Mouse (Mus musculus): ENCODE results near the gene L1td1. TPM values are rescaled to one million over a fixed set of nuclear protein-coding genes. Genes with fewer than 3 reads are reported as not detected.
"Not testable (repeated sequence)": the region's sequence is repeated elsewhere in the genome, so short reads cannot be mapped to it uniquely, and the experiment has no call there.

L1td1 gene
- polyA plus RNA-seq, 1 experiment: 0.03 TPM

DNA sequence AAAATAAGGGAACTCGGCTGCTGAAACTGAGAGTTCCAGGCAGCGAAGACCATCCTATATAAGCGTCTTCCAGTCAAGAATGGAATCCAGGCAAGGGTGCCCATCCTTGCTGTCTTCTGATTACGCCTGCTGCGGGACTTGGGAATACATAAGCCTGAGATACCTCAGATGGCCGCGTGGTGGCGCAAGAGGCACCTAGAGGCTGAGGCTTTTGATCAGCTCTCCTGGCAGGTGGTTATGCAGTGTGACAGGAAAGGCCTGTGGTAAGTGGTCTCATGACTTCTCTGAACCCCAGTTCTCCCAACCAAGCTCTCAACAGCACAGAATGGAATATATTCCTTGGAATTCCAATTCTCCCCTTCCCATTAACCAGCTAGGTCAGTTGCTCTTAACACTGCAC lies 4.1 kb upstream of the L1td1 start:
- WGBS: 15% methylated on average over 8 of the region's 8 CpGs
- TF ChIP-seq POLR2A (IDR thresholded peaks at IDR 0.05; ENCODE audit: borderline replicate concordance, insufficient read depth, low read length) (0 out of 2 replicates have a peak, but pooled peaks have one; percentile 3), CTCF (IDR thresholded peaks at IDR 0.05; ENCODE audit: borderline replicate concordance, insufficient read depth, low read depth, low read length) (peak; percentile 89)
- Histone ChIP-seq H3K4me3 (replicated peaks; ENCODE audit: insufficient read depth, low read depth, low read length) (no peak overlapping the region), H3K27ac (ENCODE audit: insufficient read depth, low read length) (no peak overlapping the region), H3K27me3 (ENCODE audit: control insufficient read depth, insufficient read depth, low read length) (no peaks in the 10 kb centered on the region), H3K4me1 (ENCODE audit: control insufficient read depth, insufficient read depth, low read length) (no peaks in the 10 kb centered on the region)
- peak; percentile 58 to 70 for DNase-seq

GRCm38 (mm10) chr4:98724682-98725081 lies 1.9 kb upstream of the L1td1 start:
- H3K27ac ChIP-seq (ENCODE audit: insufficient read depth, low read length); H3K4me3 ChIP-seq (replicated peaks; ENCODE audit: insufficient read depth, low read depth, low read length); H3K4me1 ChIP-seq (ENCODE audit: control insufficient read depth, insufficient read depth, low read length); DNase-seq; H3K27me3 ChIP-seq (ENCODE audit: control insufficient read depth, insufficient read depth, low read length): not testable (repeated sequence)
- WGBS: 82% methylated on average over 1 of the region's 1 CpGs

- 38% methylated on average over 4 of the region's 4 CpGs for WGBS
- Histone ChIP-seq H3K27me3 (ENCODE audit: control insufficient read depth, insufficient read depth, low read length) (no peaks in the 10 kb centered on the region), H3K4me3 (replicated peaks; ENCODE audit: insufficient read depth, low read depth, low read length) (no peak overlapping the region), H3K4me1 (ENCODE audit: control insufficient read depth, insufficient read depth, low read length) (no peaks in the 10 kb centered on the region), H3K27ac (ENCODE audit: insufficient read depth, low read length) (no peak overlapping the region)
- no peak for DNase-seq
- TF ChIP-seq POLR2A (IDR thresholded peaks at IDR 0.05; ENCODE audit: borderline replicate concordance, insufficient read depth, low read length): no peak
- TF ChIP-seq CTCF (IDR thresholded peaks at IDR 0.05; ENCODE audit: borderline replicate concordance, insufficient read depth, low read depth, low read length): peak; percentile 20; the same call in 1 of the 2 replicates
Observed at GRCm38 (mm10) chr4:98725439-98725838, 1.1 kb upstream of the L1td1 start.

DNA sequence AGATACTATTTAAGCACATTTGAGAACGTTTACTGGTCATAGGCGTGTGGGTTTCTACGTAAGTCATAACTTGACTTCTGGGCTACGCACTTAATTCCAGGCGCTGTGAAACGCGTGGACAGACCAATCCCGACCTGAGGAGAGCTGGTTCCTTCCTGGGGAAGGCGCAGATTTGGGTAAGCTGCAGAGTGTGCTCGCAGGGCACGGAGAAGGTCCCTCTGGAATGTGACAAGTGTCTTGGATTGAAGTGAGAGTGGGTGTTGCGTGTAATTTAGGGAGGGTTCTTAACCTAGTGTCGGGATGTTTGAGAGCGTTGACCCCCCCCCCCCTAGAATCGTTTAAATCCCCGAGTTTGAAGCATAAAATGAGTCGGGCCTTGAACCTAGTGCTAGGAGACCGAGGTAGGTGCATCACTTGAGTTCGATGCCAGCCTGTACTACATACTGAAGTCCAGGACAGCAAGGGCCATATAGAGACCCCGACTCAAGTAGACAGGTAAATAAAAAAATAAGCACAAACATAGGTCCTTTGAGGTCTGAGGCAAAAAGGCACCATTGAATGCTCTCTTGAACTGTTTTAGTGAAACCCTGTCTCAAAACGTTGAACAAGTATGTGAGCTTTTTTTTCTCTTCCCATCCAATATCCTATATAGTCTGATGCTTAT lies 893 bp downstream of the L1td1 start:
- H3K4me3 ChIP-seq (replicated peaks; ENCODE audit: insufficient read depth, low read depth, low read length): no peak overlapping the region
- WGBS: 15% methylated on average over 21 of the region's 21 CpGs
- H3K27me3 ChIP-seq (ENCODE audit: control insufficient read depth, insufficient read depth, low read length): no peaks in the 10 kb centered on the region
- TF ChIP-seq POLR2A (IDR thresholded peaks at IDR 0.05; ENCODE audit: borderline replicate concordance, insufficient read depth, low read length): no peak
- no peak for TF ChIP-seq CTCF (IDR thresholded peaks at IDR 0.05; ENCODE audit: borderline replicate concordance, insufficient read depth, low read depth, low read length)
- H3K4me1 ChIP-seq (ENCODE audit: control insufficient read depth, insufficient read depth, low read length): no peaks in the 10 kb centered on the region
- DNase-seq: no peak
- no peak overlapping the region for H3K27ac ChIP-seq (ENCODE audit: insufficient read depth, low read length)

DNA sequence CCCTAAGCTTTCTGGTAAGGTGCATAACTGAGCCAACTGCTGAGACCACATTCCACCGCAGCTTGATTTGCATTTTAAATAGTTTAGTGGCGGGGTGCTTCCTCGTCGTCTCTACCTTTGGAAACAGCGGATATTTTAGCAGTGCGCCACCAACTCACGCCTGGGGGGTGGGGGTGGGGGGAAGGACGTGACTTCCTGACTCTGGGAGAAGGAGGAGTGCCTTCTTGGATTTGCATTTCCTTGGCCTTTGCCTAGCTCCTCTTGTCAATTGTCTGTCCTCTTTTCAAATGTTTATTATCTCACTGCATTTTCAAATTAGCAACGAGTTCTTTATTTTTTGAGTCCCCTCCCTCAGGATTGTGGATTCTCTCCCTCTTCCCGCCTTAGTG lies 1.4 kb downstream of the L1td1 start:
- Histone ChIP-seq H3K27me3 (ENCODE audit: control insufficient read depth, insufficient read depth, low read length) (no peaks in the 10 kb centered on the region), H3K4me1 (ENCODE audit: control insufficient read depth, insufficient read depth, low read length) (no peaks in the 10 kb centered on the region), H3K4me3 (replicated peaks; ENCODE audit: insufficient read depth, low read depth, low read length) (no peak overlapping the region), H3K27ac (ENCODE audit: insufficient read depth, low read length) (no peak overlapping the region)
- DNase-seq: no peak
- WGBS: 17% methylated on average over 10 of the region's 10 CpGs
- TF ChIP-seq CTCF (IDR thresholded peaks at IDR 0.05; ENCODE audit: borderline replicate concordance, insufficient read depth, low read depth, low read length): no peak
- no peak for TF ChIP-seq POLR2A (IDR thresholded peaks at IDR 0.05; ENCODE audit: borderline replicate concordance, insufficient read depth, low read length)

DNA sequence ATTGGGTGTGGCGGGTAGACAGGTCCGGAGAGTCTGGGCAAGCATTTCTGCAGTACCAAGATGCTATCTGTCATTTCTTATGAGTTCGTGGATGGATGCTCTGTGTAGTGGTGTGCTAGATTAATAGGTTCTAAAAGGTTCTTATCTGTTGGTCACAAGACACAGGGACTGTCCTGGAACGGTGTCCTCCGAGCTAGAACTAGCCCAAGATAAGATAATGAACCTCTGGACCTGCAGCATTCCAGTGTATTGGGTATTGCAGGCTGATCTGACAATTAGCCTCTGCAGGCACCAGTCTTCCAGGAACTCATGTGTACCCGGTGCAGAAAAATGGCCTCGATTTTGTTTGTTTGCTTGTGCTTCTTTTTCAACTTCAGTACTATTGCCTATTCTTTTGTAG lies 2.2 kb downstream of the L1td1 start:
- DNase-seq: no peak
- TF ChIP-seq CTCF (IDR thresholded peaks at IDR 0.05; ENCODE audit: borderline replicate concordance, insufficient read depth, low read depth, low read length): no peak
- TF ChIP-seq POLR2A (IDR thresholded peaks at IDR 0.05; ENCODE audit: borderline replicate concordance, insufficient read depth, low read length): no peak
- Histone ChIP-seq H3K4me3 (replicated peaks; ENCODE audit: insufficient read depth, low read depth, low read length) (no peak overlapping the region), H3K4me1 (ENCODE audit: control insufficient read depth, insufficient read depth, low read length) (no peaks in the 10 kb centered on the region), H3K27ac (ENCODE audit: insufficient read depth, low read length) (no peak overlapping the region), H3K27me3 (ENCODE audit: control insufficient read depth, insufficient read depth, low read length) (no peaks in the 10 kb centered on the region)
- WGBS: 78% methylated on average over 7 of the region's 7 CpGs

- WGBS: 89% methylated on average over 16 of the region's 16 CpGs
- Histone ChIP-seq H3K4me3 (replicated peaks; ENCODE audit: insufficient read depth, low read depth, low read length) (no peak overlapping the region), H3K4me1 (ENCODE audit: control insufficient read depth, insufficient read depth, low read length) (no peaks in the 10 kb centered on the region), H3K27me3 (ENCODE audit: control insufficient read depth, insufficient read depth, low read length) (no peaks in the 10 kb centered on the region), H3K27ac (ENCODE audit: insufficient read depth, low read length) (no peak overlapping the region)
- DNase-seq: no peak
- no peak for TF ChIP-seq CTCF (IDR thresholded peaks at IDR 0.05; ENCODE audit: borderline replicate concordance, insufficient read depth, low read depth, low read length)
- no peak for TF ChIP-seq POLR2A (IDR thresholded peaks at IDR 0.05; ENCODE audit: borderline replicate concordance, insufficient read depth, low read length)
Observed at GRCm38 (mm10) chr4:98733660-98734059, 7.1 kb downstream of the L1td1 start.

DNA sequence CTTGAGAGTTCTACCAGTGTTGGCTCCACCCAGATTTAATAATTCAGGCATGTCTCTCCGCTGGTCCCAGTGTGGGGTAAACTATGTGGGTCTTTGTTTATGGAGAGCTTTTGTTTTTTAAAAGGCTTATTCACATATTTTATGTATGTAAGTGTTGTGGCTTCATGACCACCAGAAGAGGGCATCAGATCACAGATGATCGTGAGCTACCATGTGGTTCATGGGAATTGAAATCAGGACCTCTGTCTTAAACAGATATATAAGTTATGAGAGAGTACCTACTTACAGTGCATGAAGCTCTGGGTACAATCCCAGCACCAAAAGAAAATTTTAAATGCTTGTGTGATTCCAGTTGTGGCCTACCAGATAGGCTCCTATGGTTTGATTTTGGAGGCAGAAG lies 13.2 kb downstream of the L1td1 start:
- H3K4me1 ChIP-seq (ENCODE audit: control insufficient read depth, insufficient read depth, low read length): no peaks in the 10 kb centered on the region
- no peak overlapping the region for H3K4me3 ChIP-seq (replicated peaks; ENCODE audit: insufficient read depth, low read depth, low read length)
- WGBS: 15% methylated on average over 2 of the region's 2 CpGs
- TF ChIP-seq CTCF (IDR thresholded peaks at IDR 0.05; ENCODE audit: borderline replicate concordance, insufficient read depth, low read depth, low read length): no peak
- TF ChIP-seq POLR2A (IDR thresholded peaks at IDR 0.05; ENCODE audit: borderline replicate concordance, insufficient read depth, low read length): no peak
- H3K27me3 ChIP-seq (ENCODE audit: control insufficient read depth, insufficient read depth, low read length): no peaks in the 10 kb centered on the region
- H3K27ac ChIP-seq (ENCODE audit: insufficient read depth, low read length): no peak overlapping the region
- no peak for DNase-seq
